Mouse (Mus musculus) lung, postnatal 0 days (tissue): ENCODE data around the gene Camkmt. TPM values are rescaled to one million over a fixed set of nuclear protein-coding genes. Genes with fewer than 3 reads are reported as not detected.

Experiments
- ATAC-seq: fragments of 200-750 bp; cut with Nextera tagmentation; 2 replicates; pipeline ENCODE4 v1.8.0; 2017; ENCODE audit warnings: moderate library complexity
- DNase-seq: peaks from one replicate; pipeline ENCODE4 v3.0.0-alpha.2; 2016; ENCODE audit warnings: low spot score
- H3K27ac ChIP-seq: fragments of 300-500 bp; sonication (generic); 2 replicates; pipeline ENCODE4 v1.5.1; 2014; ENCODE audit warnings: antibody characterized with exemption, mild to moderate bottlenecking, low read length, mixed read lengths
- H3K27me3 ChIP-seq: fragments of 300-500 bp; sonication (generic); replicated peaks from 2 replicates; pipeline ENCODE4 v1.6.1; 2014; ENCODE audit warnings: low read length, mixed read lengths; ENCODE audit not compliant: insufficient read depth
- H3K36me3 ChIP-seq: fragments of 300-500 bp; sonication (generic); 2 replicates; pipeline ENCODE4 v1.6.1; 2014; ENCODE audit warnings: low read length, mixed read lengths; ENCODE audit not compliant: insufficient read depth
- H3K4me1 ChIP-seq: fragments of 300-500 bp; sonication (generic); 2 replicates; pipeline ENCODE4 v1.6.1; 2014; ENCODE audit warnings: antibody characterized with exemption, low read depth, low read length, mixed read lengths; ENCODE audit not compliant: insufficient read depth
- H3K4me2 ChIP-seq: fragments of 300-500 bp; sonication (generic); replicated peaks from 2 replicates; pipeline ENCODE4 v1.6.1; 2014; ENCODE audit warnings: low read depth, mild to moderate bottlenecking, low read length, moderate library complexity, mixed read lengths
- H3K4me3 ChIP-seq: fragments of 300-500 bp; sonication (generic); 2 replicates; pipeline ENCODE4 v1.5.1; 2014; ENCODE audit warnings: low read depth, low read length
- H3K9ac ChIP-seq: fragments of 300-500 bp; sonication (generic); replicated peaks from 2 replicates; pipeline ENCODE4 v1.6.1; 2014; ENCODE audit warnings: low read depth, mild to moderate bottlenecking
- H3K9me3 ChIP-seq: fragments of 300-500 bp; sonication (generic); 2 replicates; pipeline ENCODE4 v1.6.1; 2016; ENCODE audit warnings: low read length, mixed read lengths
- CTCF ChIP-seq: IDR thresholded peaks from 2 replicates; pipeline ENCODE4 v1.5.1; 2016; ENCODE audit warnings: antibody characterized with exemption, mild to moderate bottlenecking
- EP300 ChIP-seq: IDR thresholded peaks from 2 replicates; pipeline ENCODE4 v1.6.1; 2016; ENCODE audit warnings: antibody characterized with exemption, mild to moderate bottlenecking, control low read depth
- WGBS: fragments of 180-500 bp; shearing (Covaris S2); extraction: QIAGEN DNeasy Blood & Tissue Kit; methylation state at CpG from one replicate; pipeline ENCODE4 v1.1.7; 2014; 5-methylcytosine and 5-hydroxymethylcytosine counted together
- polyA plus RNA-seq: library from polyadenylated mRNA; unstranded; fragments of >200 nt; fragmentation: Nextera tagmentation; extraction: Ambion mirVana; gene quantifications from 2 replicates; pipeline ENCODE4 v1.2.1, GENCODE M21; 2015

Gene Camkmt
- polyA plus RNA-seq, 1 experiment from 2014 or later = 3.2 TPM

DNA sequence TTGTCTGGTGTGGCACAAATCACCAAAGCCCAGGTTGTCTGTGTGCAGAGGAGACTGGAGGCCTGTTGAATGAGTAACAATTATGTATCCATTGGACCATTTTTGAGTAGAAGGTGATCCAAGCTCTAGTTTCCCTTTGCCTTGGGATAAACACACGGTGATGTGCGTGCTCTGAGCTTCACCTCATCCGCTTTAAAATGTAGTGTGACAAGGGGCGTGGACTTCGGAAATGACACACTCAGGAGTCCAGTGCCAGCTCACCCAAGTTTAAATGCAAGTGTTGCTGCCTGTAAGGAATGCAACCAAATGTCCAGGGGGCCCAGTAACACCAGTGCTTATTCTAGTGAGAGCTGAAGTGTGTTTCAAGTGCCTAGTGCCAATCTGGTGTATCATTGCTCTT lies 392.7 kb downstream of the Camkmt start:
- H3K4me1 ChIP-seq = no peaks in the 10 kb centered on the region
- DNase-seq (no peak), ATAC-seq (no peak)
- no peaks in the 10 kb centered on the region for H3K36me3 ChIP-seq
- no peak overlapping the region for H3K4me3 ChIP-seq
- no peak overlapping the region for H3K9ac ChIP-seq
- WGBS = 84% methylated on average over 5 of the region's 5 CpGs
- peaks cover 44% of the 10 kb centered on the region for H3K27me3 ChIP-seq
- H3K4me2 ChIP-seq = no peak overlapping the region
- no peak overlapping the region for H3K27ac ChIP-seq
- no peaks in the 10 kb centered on the region for H3K9me3 ChIP-seq
- no peak for TF ChIP-seq EP300
- TF ChIP-seq CTCF = no peak

DNA sequence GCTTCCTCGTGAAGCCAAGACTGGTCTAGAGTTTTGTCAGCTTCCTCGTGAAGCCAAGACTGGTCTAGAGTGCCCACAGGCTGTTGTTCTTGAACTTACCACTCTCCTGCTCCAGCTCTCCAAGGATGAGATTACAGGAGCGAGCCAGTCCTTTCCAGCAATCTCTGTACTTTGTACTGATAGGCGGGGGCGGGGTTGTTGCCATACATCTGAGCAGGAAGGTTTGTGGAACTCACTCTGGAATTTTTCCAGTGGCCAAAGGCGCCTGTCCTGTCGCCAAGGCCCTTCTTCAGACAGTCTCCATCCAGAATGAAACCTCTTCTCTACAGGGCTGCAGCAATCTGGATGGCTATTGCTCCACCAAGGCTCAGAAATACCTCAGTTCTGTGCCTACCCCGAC lies 393.7 kb downstream of the Camkmt start:
- H3K4me2 ChIP-seq = no peak overlapping the region
- no peaks in the 10 kb centered on the region for H3K36me3 ChIP-seq
- no peaks in the 10 kb centered on the region for H3K4me1 ChIP-seq
- no peak overlapping the region for H3K4me3 ChIP-seq
- no peak overlapping the region for H3K9ac ChIP-seq
- ATAC-seq (no peak), DNase-seq (no peak)
- H3K27me3 ChIP-seq = peaks cover 47% of the 10 kb centered on the region
- TF ChIP-seq CTCF = no peak
- TF ChIP-seq EP300 = no peak
- no peak overlapping the region for H3K27ac ChIP-seq
- 42% methylated on average over 8 of the region's 8 CpGs for WGBS
- no peaks in the 10 kb centered on the region for H3K9me3 ChIP-seq

DNA sequence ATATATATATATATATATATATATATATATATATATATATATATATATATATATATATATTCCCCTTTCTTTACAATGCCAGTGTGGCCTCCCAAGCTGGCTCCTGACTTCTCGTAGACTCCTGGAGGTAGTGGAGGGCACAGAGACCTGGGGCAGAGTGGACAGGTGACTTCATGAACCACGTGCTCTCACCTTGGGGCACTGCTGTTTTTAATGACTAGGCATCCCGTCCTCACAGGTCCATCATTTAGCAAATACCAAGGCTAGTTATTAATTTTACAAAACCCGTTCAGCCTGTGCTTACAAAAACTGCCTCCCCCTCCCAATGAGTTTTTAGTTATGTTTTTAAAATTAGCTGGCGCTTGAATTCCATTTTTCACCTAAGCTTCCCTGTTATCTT lies 394.2 kb downstream of the Camkmt start:
- Histone ChIP-seq H3K9me3 (no peaks in the 10 kb centered on the region), H3K9ac (no peak overlapping the region), H3K4me2 (no peak overlapping the region), H3K4me1 (no peaks in the 10 kb centered on the region), H3K27ac (no peak overlapping the region), H3K36me3 (no peaks in the 10 kb centered on the region), H3K4me3 (no peak overlapping the region), H3K27me3 (peaks cover 52% of the 10 kb centered on the region)
- DNase-seq (no peak), ATAC-seq (no peak)
- TF ChIP-seq CTCF = no peak
- TF ChIP-seq EP300 = no peak
- 39% methylated on average over 5 of the region's 5 CpGs for WGBS

DNA sequence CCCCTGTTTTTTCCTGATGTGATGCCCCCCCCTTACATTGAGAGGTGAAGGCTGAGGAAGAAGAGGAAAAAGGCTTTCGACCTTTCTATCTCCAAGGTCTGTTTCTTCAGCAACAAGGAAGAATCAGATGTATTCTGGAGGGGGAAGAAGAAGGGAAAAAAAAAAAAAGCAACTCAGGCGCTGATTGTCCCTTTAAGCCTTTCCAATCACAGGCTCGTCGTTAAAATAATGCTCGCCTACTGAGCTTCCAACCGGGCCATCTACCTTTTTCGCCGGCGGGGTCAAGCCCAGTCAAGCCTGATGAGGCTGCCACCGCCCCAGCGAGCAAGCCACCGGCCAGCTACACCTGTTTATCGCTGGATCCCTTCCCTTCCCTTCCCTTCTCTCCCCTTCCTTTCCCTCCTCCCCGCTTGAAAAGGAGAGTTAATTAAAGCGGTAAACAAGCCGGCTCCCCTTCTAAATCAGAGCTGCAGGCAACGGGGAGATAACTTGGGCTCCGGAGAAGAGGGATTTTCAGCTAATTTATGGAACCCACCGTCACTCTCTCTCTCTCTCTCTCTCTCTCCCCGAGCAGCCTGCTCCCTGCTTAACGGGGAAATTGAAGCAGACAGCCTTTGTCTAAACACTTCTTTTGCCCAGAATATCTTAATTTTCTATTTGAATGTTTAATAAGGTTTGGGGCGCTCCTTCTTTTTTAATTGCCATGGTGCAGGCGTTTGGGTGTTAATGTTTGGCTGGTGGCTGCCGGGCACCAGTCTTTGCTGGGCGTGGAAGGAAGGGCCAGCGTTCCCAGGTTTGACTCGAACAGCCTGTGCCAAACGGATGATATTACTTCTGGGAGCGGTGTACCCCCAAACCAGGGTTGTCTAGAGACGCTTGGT lies 395.0 kb downstream of the Camkmt start:
- ATAC-seq (no peak), DNase-seq (no peak)
- Histone ChIP-seq H3K9me3 (no peaks in the 10 kb centered on the region), H3K27me3 (peaks cover 59% of the 10 kb centered on the region), H3K9ac (no peak overlapping the region), H3K4me1 (no peaks in the 10 kb centered on the region), H3K4me3 (no peak overlapping the region), H3K4me2 (no peak overlapping the region), H3K27ac (no peak overlapping the region), H3K36me3 (no peaks in the 10 kb centered on the region)
- WGBS = 1% methylated on average over 30 of the region's 30 CpGs
- TF ChIP-seq EP300 (no peak), CTCF (no peak)

DNA sequence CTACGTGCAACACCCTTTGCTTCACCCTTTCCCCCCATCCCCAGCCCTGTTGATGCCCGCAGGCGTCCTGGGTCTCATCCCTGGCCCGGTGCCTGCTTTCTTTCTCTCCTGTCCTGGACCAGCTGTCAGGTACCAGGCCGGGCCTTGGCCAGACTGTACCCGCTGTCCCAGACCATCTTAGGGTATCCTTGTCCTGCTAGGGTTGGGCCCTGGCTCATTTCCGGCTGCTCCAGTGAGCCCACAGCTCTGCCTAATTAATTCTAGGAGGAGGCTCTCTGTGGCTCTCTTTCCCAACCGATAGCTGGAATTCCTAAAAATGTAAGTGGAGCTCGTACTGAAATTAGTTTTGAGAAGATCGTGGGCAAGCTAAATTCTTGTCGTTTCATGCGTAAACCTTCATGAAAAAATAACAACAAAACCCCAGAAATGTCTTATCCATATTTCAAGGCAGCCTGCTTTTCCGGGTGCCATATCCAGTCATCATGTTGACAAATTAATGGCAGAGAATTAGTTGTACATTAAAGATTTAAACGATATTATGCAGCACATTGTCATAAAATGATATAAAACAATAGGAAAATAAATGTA lies 395.7 kb downstream of the Camkmt start:
- no peak overlapping the region for H3K4me3 ChIP-seq
- H3K27ac ChIP-seq = no peak overlapping the region
- H3K27me3 ChIP-seq = peaks cover 59% of the 10 kb centered on the region
- 2% methylated on average over 14 of the region's 14 CpGs for WGBS
- TF ChIP-seq EP300 = no peak
- no peak for TF ChIP-seq CTCF
- no peaks in the 10 kb centered on the region for H3K9me3 ChIP-seq
- no peak overlapping the region for H3K9ac ChIP-seq
- no peak overlapping the region for H3K4me2 ChIP-seq
- no peak for ATAC-seq
- H3K36me3 ChIP-seq = no peaks in the 10 kb centered on the region
- no peaks in the 10 kb centered on the region for H3K4me1 ChIP-seq
- no peak for DNase-seq

DNA sequence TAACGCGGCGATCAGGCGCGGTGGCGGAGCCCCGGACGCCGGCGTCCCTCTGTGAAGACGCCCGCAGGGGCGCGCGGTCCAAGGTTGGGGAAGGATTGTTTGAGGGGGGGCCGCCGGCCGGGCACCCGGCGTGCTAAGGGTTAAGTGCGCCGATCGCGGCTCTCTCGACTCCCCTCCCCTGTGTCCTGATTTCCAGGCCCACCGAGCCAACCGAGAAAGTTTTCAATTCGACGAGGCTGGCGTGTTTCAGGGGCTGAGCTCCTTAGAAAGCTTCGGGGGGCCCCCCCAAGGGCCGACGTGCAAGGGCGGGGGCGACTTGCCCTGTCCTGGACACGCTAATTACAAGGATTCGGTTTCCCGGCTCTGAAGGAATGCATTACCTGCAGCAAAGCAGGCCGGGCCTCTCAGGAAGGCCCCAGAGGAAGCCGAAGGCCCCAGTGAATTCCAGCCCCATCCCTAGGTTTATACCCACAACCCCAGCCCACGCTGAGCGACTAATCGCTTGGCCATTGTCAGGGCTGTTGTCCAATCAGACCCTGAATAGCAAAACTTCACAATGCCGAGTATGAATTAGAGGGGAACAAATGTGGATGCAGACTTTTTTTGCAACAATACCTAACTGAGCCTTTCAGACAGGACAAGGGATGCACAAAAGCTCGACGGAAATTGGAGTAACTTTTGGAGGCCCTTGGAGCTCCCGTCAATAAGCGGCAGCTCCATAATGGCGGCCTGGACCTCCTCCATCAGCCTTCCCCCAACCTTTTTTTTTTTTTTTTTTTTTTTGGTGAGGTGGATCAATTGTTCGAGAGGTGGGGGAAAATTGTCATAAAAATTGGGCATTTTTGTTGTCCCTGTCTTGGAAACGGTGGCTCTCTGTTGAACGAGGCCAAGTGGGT lies 396.5 kb downstream of the Camkmt start:
- no peak for ATAC-seq
- Histone ChIP-seq H3K27ac (no peak overlapping the region), H3K36me3 (no peaks in the 10 kb centered on the region)

More for the DNA sequence above, 396.5 kb downstream of the Camkmt start:
- Histone ChIP-seq H3K4me3 (no peak overlapping the region), H3K9me3 (no peaks in the 10 kb centered on the region), H3K9ac (no peak overlapping the region), H3K4me2 (no peak overlapping the region), H3K27me3 (peaks cover 59% of the 10 kb centered on the region), H3K4me1 (no peaks in the 10 kb centered on the region)
- no peak for TF ChIP-seq EP300
- no peak for TF ChIP-seq CTCF
- 3% methylated on average over 52 of the region's 52 CpGs for WGBS
- no peak for DNase-seq
